Mouse (Mus musculus): ENCODE results near the gene Tor3a. TPM values are rescaled to one million over a fixed set of nuclear protein-coding genes. Genes with fewer than 3 reads are reported as not detected.

Tor3a gene
- polyA plus RNA-seq, 2 experiments, result 7.6 to 10.1 TPM

DNA sequence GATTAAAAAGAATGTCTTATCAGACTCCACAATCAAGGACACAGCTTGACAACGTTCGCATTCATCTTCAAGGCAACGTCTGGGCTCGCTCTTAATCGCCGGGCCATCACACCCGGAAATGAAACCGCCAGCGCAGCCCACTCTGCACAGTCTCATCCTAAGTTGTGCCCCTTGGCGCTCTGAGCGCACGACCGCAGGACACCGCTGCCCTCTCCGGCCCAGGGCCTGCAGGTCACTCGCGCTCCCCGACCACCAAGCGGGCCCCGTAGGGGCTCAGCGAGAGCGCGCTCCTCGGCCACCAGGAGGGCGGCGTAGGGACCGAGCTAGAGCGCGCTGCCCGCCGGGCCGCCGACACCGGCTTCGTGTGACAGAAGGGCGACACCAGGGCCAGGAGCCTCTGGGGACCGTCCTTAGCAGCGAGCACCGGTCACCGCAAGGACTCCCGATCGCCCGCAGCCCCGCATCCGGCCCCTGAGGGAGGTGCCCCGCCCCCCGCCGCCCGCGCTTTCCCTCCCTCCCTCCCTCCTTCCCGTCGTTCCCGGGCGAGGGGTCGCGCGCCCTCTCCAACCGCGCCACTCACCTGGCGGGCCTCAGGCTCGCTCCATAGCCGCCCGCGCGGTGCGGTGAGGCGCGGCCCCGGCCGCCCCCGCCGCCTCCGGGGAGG, 44.3 kb upstream of the Tor3a start:
- H3K4me2 ChIP-seq (replicated peaks; ENCODE audit: low read depth, low read length, severe bottlenecking), result peak overlapping the region; percentile 70
- peak overlapping the region; percentile 94 for H3K4me3 ChIP-seq (replicated peaks; ENCODE audit: low read length)
- no peaks in the 10 kb centered on the region for H3K9me3 ChIP-seq (ENCODE audit: control insufficient read depth, low read length)
- TF ChIP-seq POLR2A (IDR thresholded peaks at IDR 0.05; ENCODE audit: borderline replicate concordance, extremely low read depth, insufficient read depth, insufficient read length), result 0 out of 2 replicates have a peak, but pooled peaks have one; percentile 24
- ATAC-seq (ENCODE audit: low FRiP score, low read depth), result peak; percentile 82
- no peaks in the 10 kb centered on the region for H3K27me3 ChIP-seq (ENCODE audit: control insufficient read depth, insufficient read depth, low read length)
- under 1% methylated on average over 22 of the region's 73 CpGs for WGBS
- H3K9ac ChIP-seq (ENCODE audit: low read depth, low read length, severe bottlenecking), result peak overlapping the region; percentile 89
- peaks cover 11% of the 10 kb centered on the region; the same call in 1 of the 2 replicates for H3K36me3 ChIP-seq (ENCODE audit: control insufficient read depth, insufficient read depth, low read length)
- H3K4me1 ChIP-seq (ENCODE audit: control insufficient read depth, insufficient read depth, low read length), result peaks cover 5% of the 10 kb centered on the region; the same call in 1 of the 2 replicates
- no peak for DNase-seq (ENCODE audit: low spot score)
- H3K27ac ChIP-seq (replicated peaks; ENCODE audit: low read depth, low read length), result peak overlapping the region; percentile 73

DNA sequence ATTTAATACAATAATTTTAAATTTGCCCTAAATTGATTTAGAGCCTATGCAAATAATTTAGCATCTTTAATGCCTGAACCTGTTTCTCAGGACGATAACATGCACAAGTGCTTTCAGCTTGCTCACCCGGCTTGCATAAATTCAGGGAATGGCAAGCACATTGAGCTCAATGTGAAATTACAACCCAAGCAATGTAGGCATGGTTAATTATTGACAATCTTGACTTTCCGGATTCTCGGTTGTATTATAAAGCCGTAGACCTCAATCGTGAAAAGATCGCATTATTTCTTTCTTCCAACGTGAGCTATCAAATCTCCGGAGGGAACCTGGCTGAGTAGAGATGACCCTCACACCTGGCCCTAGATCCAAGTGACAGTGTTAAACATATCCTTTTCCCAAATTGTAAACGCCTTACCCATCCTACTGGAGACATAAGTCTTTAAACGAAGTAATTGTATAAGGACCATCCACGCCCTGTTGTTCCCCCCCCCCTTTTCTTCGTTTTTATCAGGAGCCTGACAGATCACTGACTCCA, 43.7 kb upstream of the Tor3a start:
- no peak for TF ChIP-seq POLR2A (IDR thresholded peaks at IDR 0.05; ENCODE audit: borderline replicate concordance, extremely low read depth, insufficient read depth, insufficient read length)
- WGBS, result 12% methylated on average over 13 of the region's 13 CpGs
- no peaks in the 10 kb centered on the region for H3K27me3 ChIP-seq (ENCODE audit: control insufficient read depth, insufficient read depth, low read length)
- H3K27ac ChIP-seq (replicated peaks; ENCODE audit: low read depth, low read length), result no peak overlapping the region
- H3K4me2 ChIP-seq (replicated peaks; ENCODE audit: low read depth, low read length, severe bottlenecking), result peak overlapping the region; percentile 70
- peaks cover 5% of the 10 kb centered on the region; the same call in 1 of the 2 replicates for H3K4me1 ChIP-seq (ENCODE audit: control insufficient read depth, insufficient read depth, low read length)
- H3K4me3 ChIP-seq (replicated peaks; ENCODE audit: low read length), result peak overlapping the region; percentile 94
- DNase-seq (ENCODE audit: low spot score), result no peak
- no peak for ATAC-seq (ENCODE audit: low FRiP score, low read depth)
- H3K36me3 ChIP-seq (ENCODE audit: control insufficient read depth, insufficient read depth, low read length), result peaks cover 11% of the 10 kb centered on the region; the same call in 1 of the 2 replicates
- no peaks in the 10 kb centered on the region for H3K9me3 ChIP-seq (ENCODE audit: control insufficient read depth, low read length)
- H3K9ac ChIP-seq (ENCODE audit: low read depth, low read length, severe bottlenecking), result peak overlapping the region; percentile 89

DNA sequence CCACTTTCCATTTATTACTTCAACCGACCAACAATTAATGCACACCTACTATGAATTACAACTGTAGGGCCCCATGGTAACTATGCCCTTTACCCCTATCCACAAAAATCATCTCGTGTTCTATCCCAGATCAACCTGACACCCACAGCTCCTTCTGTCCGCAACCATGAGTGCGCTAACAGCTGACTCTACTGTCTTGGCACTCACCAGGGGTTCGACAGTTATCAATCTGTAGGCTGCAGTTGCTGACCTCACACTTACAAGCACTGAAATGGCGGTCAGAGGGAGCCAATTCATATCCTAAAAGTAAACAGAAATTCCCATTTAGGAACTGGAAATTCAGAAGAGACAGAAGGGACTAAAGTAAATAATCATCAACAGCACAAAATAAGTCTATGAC, 42.5 kb upstream of the Tor3a start:
- H3K4me2 ChIP-seq (replicated peaks; ENCODE audit: low read depth, low read length, severe bottlenecking), result no peak overlapping the region
- no peak overlapping the region for H3K9ac ChIP-seq (ENCODE audit: low read depth, low read length, severe bottlenecking)
- DNase-seq (ENCODE audit: low spot score) (no peak), ATAC-seq (ENCODE audit: low FRiP score, low read depth) (no peak)
- H3K4me1 ChIP-seq (ENCODE audit: control insufficient read depth, insufficient read depth, low read length), result peaks cover 5% of the 10 kb centered on the region; the same call in 1 of the 2 replicates
- H3K4me3 ChIP-seq (replicated peaks; ENCODE audit: low read length), result no peak overlapping the region
- no peaks in the 10 kb centered on the region for H3K27me3 ChIP-seq (ENCODE audit: control insufficient read depth, insufficient read depth, low read length)
- 92% methylated on average over 6 of the region's 6 CpGs for WGBS
- H3K27ac ChIP-seq (replicated peaks; ENCODE audit: low read depth, low read length), result no peak overlapping the region
- no peak for TF ChIP-seq POLR2A (IDR thresholded peaks at IDR 0.05; ENCODE audit: borderline replicate concordance, extremely low read depth, insufficient read depth, insufficient read length)
- H3K9me3 ChIP-seq (ENCODE audit: control insufficient read depth, low read length), result no peaks in the 10 kb centered on the region
- H3K36me3 ChIP-seq (ENCODE audit: control insufficient read depth, insufficient read depth, low read length), result peaks cover 11% of the 10 kb centered on the region; the same call in 1 of the 2 replicates

DNA sequence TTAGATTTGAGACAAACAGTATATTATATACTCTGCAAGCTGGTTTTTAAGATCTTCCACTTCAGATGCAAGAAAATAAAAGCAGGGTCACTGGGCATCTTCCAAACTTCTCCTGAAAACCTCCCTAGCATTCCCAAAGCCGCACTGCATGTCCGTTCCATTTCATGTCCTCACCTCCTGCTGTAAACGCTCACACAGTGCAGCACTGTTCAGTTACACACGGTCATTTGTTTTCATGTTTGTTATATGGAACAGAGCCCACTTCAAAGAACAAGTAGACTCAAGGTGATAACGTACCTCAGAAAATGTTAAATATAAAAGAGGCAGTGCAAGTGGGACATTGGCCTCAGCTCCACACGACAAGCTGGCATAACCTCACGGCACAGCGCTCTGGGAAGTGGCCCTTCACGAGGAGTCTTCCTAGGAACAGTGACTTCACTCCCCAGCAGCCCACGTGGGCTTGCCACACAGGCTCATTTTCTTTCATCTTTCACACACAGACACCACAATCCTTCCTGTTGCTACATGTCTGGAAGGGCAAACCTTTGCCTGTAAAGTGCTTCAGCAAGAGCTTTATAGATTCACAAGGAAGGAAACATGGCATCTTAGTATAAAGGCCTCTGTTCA, 36.4 kb upstream of the Tor3a start:
- no peak overlapping the region for H3K4me2 ChIP-seq (replicated peaks; ENCODE audit: low read depth, low read length, severe bottlenecking)
- WGBS, result 29% methylated on average over 10 of the region's 10 CpGs
- no peak overlapping the region for H3K9ac ChIP-seq (ENCODE audit: low read depth, low read length, severe bottlenecking)
- peak overlapping the region; percentile 45 for H3K27ac ChIP-seq (replicated peaks; ENCODE audit: low read depth, low read length)
- H3K4me3 ChIP-seq (replicated peaks; ENCODE audit: low read length), result no peak overlapping the region
- TF ChIP-seq POLR2A (IDR thresholded peaks at IDR 0.05; ENCODE audit: borderline replicate concordance, extremely low read depth, insufficient read depth, insufficient read length), result no peak
- no peak for DNase-seq (ENCODE audit: low spot score)
- peaks cover 18% of the 10 kb centered on the region; the same call in 1 of the 2 replicates for H3K4me1 ChIP-seq (ENCODE audit: control insufficient read depth, insufficient read depth, low read length)
- H3K9me3 ChIP-seq (ENCODE audit: control insufficient read depth, low read length), result no peaks in the 10 kb centered on the region
- H3K27me3 ChIP-seq (ENCODE audit: control insufficient read depth, insufficient read depth, low read length), result no peaks in the 10 kb centered on the region
- H3K36me3 ChIP-seq (ENCODE audit: control insufficient read depth, insufficient read depth, low read length), result peaks cover 10% of the 10 kb centered on the region
- peak; percentile 53; the same call in 1 of the 2 replicates for ATAC-seq (ENCODE audit: low FRiP score, low read depth)

DNA sequence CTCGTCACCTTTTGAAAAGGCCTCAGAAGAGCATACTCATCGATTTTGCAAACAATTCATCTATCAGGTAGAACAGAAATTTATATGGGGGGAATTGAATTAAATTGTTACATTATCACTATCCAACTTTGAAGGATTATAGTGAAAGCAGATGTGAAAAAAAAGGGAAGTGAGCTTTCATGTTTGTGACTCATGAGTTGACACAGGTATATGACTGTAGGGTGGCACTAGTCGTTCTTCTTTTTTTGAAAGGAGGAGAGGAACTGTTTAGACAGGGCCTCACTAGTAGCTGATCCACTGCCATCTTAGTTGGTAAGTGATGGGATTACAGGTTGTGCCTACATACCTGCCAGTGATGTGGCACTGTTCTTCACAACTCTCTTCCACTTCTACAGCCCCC, 34.5 kb upstream of the Tor3a start:
- ATAC-seq (ENCODE audit: low FRiP score, low read depth) (no peak), DNase-seq (ENCODE audit: low spot score) (no peak)
- no peaks in the 10 kb centered on the region for H3K9me3 ChIP-seq (ENCODE audit: control insufficient read depth, low read length)
- H3K9ac ChIP-seq (ENCODE audit: low read depth, low read length, severe bottlenecking), result no peak overlapping the region
- H3K4me2 ChIP-seq (replicated peaks; ENCODE audit: low read depth, low read length, severe bottlenecking), result no peak overlapping the region
- no peaks in the 10 kb centered on the region for H3K27me3 ChIP-seq (ENCODE audit: control insufficient read depth, insufficient read depth, low read length)
- no peak overlapping the region for H3K27ac ChIP-seq (replicated peaks; ENCODE audit: low read depth, low read length)
- peaks cover 18% of the 10 kb centered on the region; the same call in 1 of the 2 replicates for H3K4me1 ChIP-seq (ENCODE audit: control insufficient read depth, insufficient read depth, low read length)
- peaks cover 20% of the 10 kb centered on the region for H3K36me3 ChIP-seq (ENCODE audit: control insufficient read depth, insufficient read depth, low read length)
- WGBS, result 89% methylated on average over 3 of the region's 3 CpGs
- no peak overlapping the region for H3K4me3 ChIP-seq (replicated peaks; ENCODE audit: low read length)
- no peak for TF ChIP-seq POLR2A (IDR thresholded peaks at IDR 0.05; ENCODE audit: borderline replicate concordance, extremely low read depth, insufficient read depth, insufficient read length)
